Comparison of ENCODE assay signal across 14 mouse cellular contexts in the genomic region with DNA sequence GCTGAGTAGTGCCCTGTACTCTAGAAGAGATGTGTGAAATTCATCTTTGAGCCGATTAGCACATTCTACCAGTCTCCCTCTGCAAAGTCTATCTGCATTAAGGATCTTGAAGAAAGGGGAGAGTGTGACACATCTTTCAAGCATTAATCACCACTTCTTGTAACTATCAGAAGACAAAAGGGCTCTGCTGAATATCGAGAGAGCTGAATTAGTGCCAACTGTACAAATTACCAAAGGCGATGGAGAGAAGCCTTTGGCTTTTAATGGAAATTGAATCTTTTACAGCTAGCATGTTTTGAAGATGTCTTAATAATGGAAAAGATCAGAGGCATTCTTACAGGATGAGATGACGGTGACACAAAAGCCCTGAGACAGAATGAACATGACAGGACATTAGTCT.
A peak's percentile ranks its signal among the peaks of the same experiment; 100 is the strongest.
DNase-seq lines count a peak whose midpoint lies in the region; ATAC-seq and TF ChIP-seq lines count a peak whose summit lies in the region.
"Had no signal": no experiment of that assay in that cellular context is flagged by ENCODE, and none has a peak within 500 bp of the region (broad histone marks: within the 10 kb centered on the region; RNA-seq: fewer than 3 reads in every experiment).

No protein-coding gene starts in this region.

- H3K4me2 ChIP-seq in midbrain, embryonic 12.5 days (replicated peaks), result no peak overlapping the region
- H3K4me2 ChIP-seq in hindbrain, embryonic 14.5 days (replicated peaks), result no peak overlapping the region
- H3K4me2 ChIP-seq: liver, embryonic 15.5 days had no signal

- H3K9me3 ChIP-seq in midbrain, embryonic 12.5 days, result 0 out of 2 replicates have a peak, but pooled peaks cover 5% of the 10 kb centered on the region
- no peaks in the 10 kb centered on the region; the same call in 1 of the 2 replicates for H3K9me3 ChIP-seq in midbrain, embryonic 10.5 days (replicated peaks)
- H3K9me3 ChIP-seq in hindbrain, embryonic 14.5 days (ENCODE audit: control insufficient read depth, low read length), result no peaks in the 10 kb centered on the region; the same call in 1 of the 2 replicates
- H3K9me3 ChIP-seq: liver, embryonic 15.5 days had no signal

- peaks cover 27% of the 10 kb centered on the region for H3K27me3 ChIP-seq in midbrain, embryonic 12.5 days
- H3K27me3 ChIP-seq in midbrain, embryonic 10.5 days (ENCODE audit: low read depth, poor library complexity, severe bottlenecking), result peaks cover 18% of the 10 kb centered on the region
- H3K27me3 ChIP-seq in hindbrain, embryonic 14.5 days (ENCODE audit: control insufficient read depth, insufficient read depth, low read length), result no peaks in the 10 kb centered on the region
- H3K27me3 ChIP-seq: liver, embryonic 15.5 days had no signal

- peaks cover 35% of the 10 kb centered on the region for H3K4me1 ChIP-seq in midbrain, embryonic 12.5 days
- peaks cover 38% of the 10 kb centered on the region for H3K4me1 ChIP-seq in midbrain, embryonic 10.5 days
- H3K4me1 ChIP-seq in cortical plate, adult 2 months (ENCODE audit: control insufficient read depth, insufficient read depth, low read length), result peaks cover 6% of the 10 kb centered on the region; the same call in 1 of the 2 replicates
- peaks cover 32% of the 10 kb centered on the region for H3K4me1 ChIP-seq in hindbrain, embryonic 14.5 days (replicated peaks; ENCODE audit: control insufficient read depth, insufficient read depth, low read length)
- H3K4me1 ChIP-seq: liver, embryonic 15.5 days had no signal

- TF ChIP-seq CTCF in cortical plate, adult 2 months (IDR thresholded peaks at IDR 0.05; ENCODE audit: extremely low read depth, insufficient read depth, low read length), result no peak

- H3K36me3 ChIP-seq in midbrain, embryonic 12.5 days, result no peaks in the 10 kb centered on the region
- no peaks in the 10 kb centered on the region for H3K36me3 ChIP-seq in midbrain, embryonic 10.5 days
- H3K36me3 ChIP-seq in hindbrain, embryonic 14.5 days (replicated peaks; ENCODE audit: control insufficient read depth, insufficient read depth), result no peaks in the 10 kb centered on the region
- H3K36me3 ChIP-seq: G1E; liver, embryonic 15.5 days had no signal

- no peak overlapping the region for H3K4me3 ChIP-seq in midbrain, embryonic 12.5 days
- H3K4me3 ChIP-seq in midbrain, embryonic 10.5 days, result no peak overlapping the region
- H3K4me3 ChIP-seq in cortical plate, adult 2 months (ENCODE audit: insufficient read depth, low read length), result no peak overlapping the region
- H3K4me3 ChIP-seq in hindbrain, embryonic 14.5 days (replicated peaks; ENCODE audit: low read length), result no peak overlapping the region
- H3K4me3 ChIP-seq: liver, embryonic 15.5 days had no signal

- TF ChIP-seq POLR2A in cortical plate, adult 2 months (IDR thresholded peaks at IDR 0.05; ENCODE audit: extremely low read depth, insufficient read depth, low read length), result no peak

- no peak overlapping the region for H3K9ac ChIP-seq in midbrain, embryonic 12.5 days (replicated peaks)
- no peak overlapping the region for H3K9ac ChIP-seq in hindbrain, embryonic 14.5 days
- H3K9ac ChIP-seq: liver, embryonic 15.5 days had no signal

- no peak for ATAC-seq in midbrain, embryonic 12.5 days (ENCODE audit: low FRiP score, low read depth)
- no peak for ATAC-seq in hindbrain, embryonic 14.5 days (ENCODE audit: low FRiP score)
- ATAC-seq: intestine, postnatal 0 days; lung, postnatal 0 days had no signal

- no peak for DNase-seq in midbrain, embryonic 10.5 days (ENCODE audit: low spot score)
- no peak for DNase-seq in hindbrain, embryonic 14.5 days (ENCODE audit: low spot score)
- no peak for DNase-seq in lung, postnatal 25 days (ENCODE audit: low spot score)
- no peak for DNase-seq in thymus, adult 18-20 months
- no peak for DNase-seq in spleen, adult 18-20 months
- DNase-seq: cerebellum, adult 18-20 months; heart, postnatal 4 days had no signal

- peak overlapping the region; percentile 22; the same call in 1 of the 2 replicates for H3K27ac ChIP-seq in midbrain, embryonic 12.5 days (replicated peaks)
- no peak overlapping the region for H3K27ac ChIP-seq in midbrain, embryonic 10.5 days (replicated peaks)
- H3K27ac ChIP-seq in cortical plate, adult 2 months (ENCODE audit: insufficient read depth, low read length), result 0 out of 2 replicates have a peak overlapping the region, but pooled peaks have one; percentile 2
- peak overlapping the region; percentile 91; the same call in 1 of the 2 replicates for H3K27ac ChIP-seq in hindbrain, embryonic 14.5 days
- H3K27ac ChIP-seq: kidney, postnatal 0 days; liver, embryonic 15.5 days had no signal

- WGBS in midbrain, embryonic 12.5 days, result 63% methylated on average over 4 of the region's 4 CpGs
- whole genome bisulfite sequencing in midbrain, embryonic 10.5 days, result 83% methylated on average over 4 of the region's 4 CpGs
- 33% methylated on average over 4 of the region's 4 CpGs for WGBS in hindbrain, embryonic 14.5 days
